Mouse (Mus musculus): Measurements from ENCODE around the gene Map4k1. TPM values are rescaled to one million over a fixed set of nuclear protein-coding genes. Genes with fewer than 3 reads are reported as not detected.
"Not testable (repeated sequence)": the region's sequence is repeated elsewhere in the genome, so short reads cannot be mapped to it uniquely, and the experiment has no call there.

The Map4k1 gene
- total and polyA plus RNA-seq, 3 experiments: 9.1 to 58.0 (median 15.9) TPM

GRCm38 (mm10) chr7:28966181-28966580, 15.7 kb upstream of the Map4k1 start:
- no peak for DNase-seq (ENCODE audit: low spot score)
- TF ChIP-seq TAL1 (conservative IDR thresholded peaks at IDR 0.05; ENCODE audit: low read depth, low read length): no peak
- TF ChIP-seq GATA1 (IDR thresholded peaks at IDR 0.05; ENCODE audit: borderline replicate concordance, low read length): no peak
- TF ChIP-seq CTCF (IDR thresholded peaks at IDR 0.05; ENCODE audit: low read depth, low read length): no peak
- TF ChIP-seq POLR2AphosphoS5 (IDR thresholded peaks at IDR 0.05; ENCODE audit: insufficient replicate concordance, low read depth, low read length): no peak
- TF ChIP-seq GATA2 (IDR thresholded peaks at IDR 0.05; ENCODE audit: borderline replicate concordance, low read depth, low read length): no peak
- Histone ChIP-seq H3K4me1 (ENCODE audit: insufficient read depth, low read depth, low read length) (peaks cover 38% of the 10 kb centered on the region), H3K4me3 (ENCODE audit: low read depth, low read length) (no peak overlapping the region), H3K27me3 (ENCODE audit: insufficient read depth, low read length) (no peaks in the 10 kb centered on the region), H3K9me3 (replicated peaks) (no peaks in the 10 kb centered on the region), H3K36me3 (replicated peaks) (peaks cover 28% of the 10 kb centered on the region)
- no peak for ATAC-seq (ENCODE audit: extremely low read depth, insufficient number of reproducible peaks, low FRiP score, poor library complexity, severe bottlenecking)

GRCm38 (mm10) chr7:28966751-28967505, 14.9 kb upstream of the Map4k1 start:
- ATAC-seq (ENCODE audit: extremely low read depth, insufficient number of reproducible peaks, low FRiP score, poor library complexity, severe bottlenecking) (no peak), DNase-seq (ENCODE audit: low spot score) (no peak)
- peaks cover 35% of the 10 kb centered on the region for H3K36me3 ChIP-seq (replicated peaks)
- no peaks in the 10 kb centered on the region for H3K9me3 ChIP-seq (replicated peaks)
- no peak for TF ChIP-seq CTCF (IDR thresholded peaks at IDR 0.05; ENCODE audit: low read depth, low read length)
- no peak for TF ChIP-seq GATA1 (IDR thresholded peaks at IDR 0.05; ENCODE audit: borderline replicate concordance, low read length)
- no peak for TF ChIP-seq GATA2 (IDR thresholded peaks at IDR 0.05; ENCODE audit: borderline replicate concordance, low read depth, low read length)
- no peak for TF ChIP-seq TAL1 (conservative IDR thresholded peaks at IDR 0.05; ENCODE audit: low read depth, low read length)
- H3K4me3 ChIP-seq (ENCODE audit: low read depth, low read length): no peak overlapping the region
- peaks cover 43% of the 10 kb centered on the region for H3K4me1 ChIP-seq (ENCODE audit: insufficient read depth, low read depth, low read length)
- no peaks in the 10 kb centered on the region for H3K27me3 ChIP-seq (ENCODE audit: insufficient read depth, low read length)

GRCm38 (mm10) chr7:28968120-28968519, 13.7 kb upstream of the Map4k1 start:
- ATAC-seq (ENCODE audit: extremely low read depth, insufficient number of reproducible peaks, low FRiP score, poor library complexity, severe bottlenecking); H3K9me3 ChIP-seq (replicated peaks); H3K4me3 ChIP-seq (ENCODE audit: low read depth, low read length); H3K27me3 ChIP-seq (ENCODE audit: insufficient read depth, low read length); DNase-seq (ENCODE audit: low spot score): not testable (repeated sequence)
- H3K4me1 ChIP-seq (ENCODE audit: insufficient read depth, low read depth, low read length): peaks cover 44% of the 10 kb centered on the region
- peaks cover 47% of the 10 kb centered on the region for H3K36me3 ChIP-seq (replicated peaks)

GRCm38 (mm10) chr7:28969271-28969670, 12.6 kb upstream of the Map4k1 start:
- H3K4me1 ChIP-seq (ENCODE audit: insufficient read depth, low read depth, low read length): peaks cover 44% of the 10 kb centered on the region
- H3K9me3 ChIP-seq (replicated peaks): no peaks in the 10 kb centered on the region
- no peak for TF ChIP-seq POLR2AphosphoS5 (IDR thresholded peaks at IDR 0.05; ENCODE audit: insufficient replicate concordance, low read depth, low read length)
- no peak for TF ChIP-seq TAL1 (conservative IDR thresholded peaks at IDR 0.05; ENCODE audit: low read depth, low read length)
- TF ChIP-seq GATA1 (IDR thresholded peaks at IDR 0.05; ENCODE audit: borderline replicate concordance, low read length): no peak
- TF ChIP-seq GATA2 (IDR thresholded peaks at IDR 0.05; ENCODE audit: borderline replicate concordance, low read depth, low read length): no peak
- TF ChIP-seq CTCF (IDR thresholded peaks at IDR 0.05; ENCODE audit: low read depth, low read length): no peak
- ATAC-seq (ENCODE audit: extremely low read depth, insufficient number of reproducible peaks, low FRiP score, poor library complexity, severe bottlenecking) (no peak), DNase-seq (ENCODE audit: low spot score) (no peak)
- no peaks in the 10 kb centered on the region for H3K27me3 ChIP-seq (ENCODE audit: insufficient read depth, low read length)
- peaks cover 58% of the 10 kb centered on the region for H3K36me3 ChIP-seq (replicated peaks)
- H3K4me3 ChIP-seq (ENCODE audit: low read depth, low read length): no peak overlapping the region

GRCm38 (mm10) chr7:28969672-28970394, 12.0 kb upstream of the Map4k1 start:
- DNase-seq (ENCODE audit: low spot score): no peak
- no peak for ATAC-seq (ENCODE audit: extremely low read depth, insufficient number of reproducible peaks, low FRiP score, poor library complexity, severe bottlenecking)
- peaks cover 64% of the 10 kb centered on the region for H3K36me3 ChIP-seq (replicated peaks)

GRCm38 (mm10) chr7:28971029-28971428, 10.8 kb upstream of the Map4k1 start:
- Histone ChIP-seq H3K4me1 (ENCODE audit: insufficient read depth, low read depth, low read length) (peaks cover 43% of the 10 kb centered on the region), H3K9me3 (replicated peaks) (no peaks in the 10 kb centered on the region), H3K4me3 (ENCODE audit: low read depth, low read length) (no peak overlapping the region), H3K27me3 (ENCODE audit: insufficient read depth, low read length) (no peaks in the 10 kb centered on the region), H3K36me3 (replicated peaks) (peaks cover 74% of the 10 kb centered on the region)
- peak; percentile 18 for DNase-seq (ENCODE audit: low spot score)
- TF ChIP-seq CTCF (IDR thresholded peaks at IDR 0.05; ENCODE audit: low read depth, low read length): no peak
- no peak for TF ChIP-seq TAL1 (conservative IDR thresholded peaks at IDR 0.05; ENCODE audit: low read depth, low read length)
- no peak for TF ChIP-seq GATA2 (IDR thresholded peaks at IDR 0.05; ENCODE audit: borderline replicate concordance, low read depth, low read length)
- ATAC-seq (ENCODE audit: extremely low read depth, insufficient number of reproducible peaks, low FRiP score, poor library complexity, severe bottlenecking): peak; percentile 40; the same call in 1 of the 2 replicates

More at GRCm38 (mm10) chr7:28969672-28970394, 12.0 kb upstream of the Map4k1 start:
- no peaks in the 10 kb centered on the region for H3K9me3 ChIP-seq (replicated peaks)
- no peaks in the 10 kb centered on the region for H3K27me3 ChIP-seq (ENCODE audit: insufficient read depth, low read length)
- peaks cover 47% of the 10 kb centered on the region for H3K4me1 ChIP-seq (ENCODE audit: insufficient read depth, low read depth, low read length)
- TF ChIP-seq TAL1 (conservative IDR thresholded peaks at IDR 0.05; ENCODE audit: low read depth, low read length) (no peak), POLR2AphosphoS5 (IDR thresholded peaks at IDR 0.05; ENCODE audit: insufficient replicate concordance, low read depth, low read length) (no peak), CTCF (IDR thresholded peaks at IDR 0.05; ENCODE audit: low read depth, low read length) (no peak), GATA2 (IDR thresholded peaks at IDR 0.05; ENCODE audit: borderline replicate concordance, low read depth, low read length) (no peak), GATA1 (IDR thresholded peaks at IDR 0.05; ENCODE audit: borderline replicate concordance, low read length) (no peak)
- H3K4me3 ChIP-seq (ENCODE audit: low read depth, low read length): no peak overlapping the region

Data from G1E (cell line).